Mouse (Mus musculus): ENCODE measurements around the gene Fam19a5. TPM values are rescaled to one million over a fixed set of nuclear protein-coding genes. Genes with fewer than 3 reads are reported as not detected.

Gene Fam19a5
- polyA plus RNA-seq, 1 experiment from 2014 or later: 5.9 TPM

- no peak overlapping the region for H3K27ac ChIP-seq
- no peaks in the 10 kb centered on the region for H3K36me3 ChIP-seq (ENCODE audit: insufficient read depth, low read length)
- DNase-seq (ENCODE audit: low spot score) (no peak), ATAC-seq (replicated peaks; ENCODE audit: low FRiP score, low read depth) (no peak)
- no peak overlapping the region for H3K4me2 ChIP-seq (ENCODE audit: low read length)
- no peak overlapping the region for H3K9ac ChIP-seq (ENCODE audit: low read depth, low read length)
- no peaks in the 10 kb centered on the region for H3K9me3 ChIP-seq (replicated peaks; ENCODE audit: low read length)
- H3K27me3 ChIP-seq (ENCODE audit: insufficient read depth, low read length): no peaks in the 10 kb centered on the region
- H3K4me1 ChIP-seq (replicated peaks; ENCODE audit: insufficient read depth, low read length): no peaks in the 10 kb centered on the region
- H3K4me3 ChIP-seq (replicated peaks; ENCODE audit: low read depth, low read length): no peak overlapping the region
- TF ChIP-seq CTCF (IDR thresholded peaks at IDR 0.05; ENCODE audit: low read depth): no peak
- WGBS: 83% methylated on average over 2 of the region's 2 CpGs
These were observed 105.6 kb downstream of the Fam19a5 start for GRCm38 (mm10) chr15:87649651-87650050.

GRCm38 (mm10) chr15:87654551-87654950, 110.5 kb downstream of the Fam19a5 start:
- Histone ChIP-seq H3K36me3 (ENCODE audit: insufficient read depth, low read length) (no peaks in the 10 kb centered on the region), H3K4me2 (ENCODE audit: low read length) (no peak overlapping the region), H3K9me3 (replicated peaks; ENCODE audit: low read length) (no peaks in the 10 kb centered on the region), H3K4me3 (replicated peaks; ENCODE audit: low read depth, low read length) (no peak overlapping the region), H3K27me3 (ENCODE audit: insufficient read depth, low read length) (no peaks in the 10 kb centered on the region), H3K27ac (no peak overlapping the region), H3K9ac (ENCODE audit: low read depth, low read length) (no peak overlapping the region), H3K4me1 (replicated peaks; ENCODE audit: insufficient read depth, low read length) (no peaks in the 10 kb centered on the region)
- no peak for DNase-seq (ENCODE audit: low spot score)
- peak; percentile 71; the same call in 1 of the 2 replicates for ATAC-seq (replicated peaks; ENCODE audit: low FRiP score, low read depth)
- no peak for TF ChIP-seq CTCF (IDR thresholded peaks at IDR 0.05; ENCODE audit: low read depth)
- WGBS: 40% methylated on average over 6 of the region's 6 CpGs

GRCm38 (mm10) chr15:87656496-87657155, 112.5 kb downstream of the Fam19a5 start:
- Histone ChIP-seq H3K9ac (ENCODE audit: low read depth, low read length) (no peak overlapping the region), H3K4me2 (ENCODE audit: low read length) (no peak overlapping the region), H3K9me3 (replicated peaks; ENCODE audit: low read length) (no peaks in the 10 kb centered on the region), H3K4me3 (replicated peaks; ENCODE audit: low read depth, low read length) (no peak overlapping the region), H3K27ac (peak overlapping the region; percentile 31; the same call in 1 of the 2 replicates), H3K27me3 (ENCODE audit: insufficient read depth, low read length) (no peaks in the 10 kb centered on the region), H3K4me1 (replicated peaks; ENCODE audit: insufficient read depth, low read length) (no peaks in the 10 kb centered on the region), H3K36me3 (ENCODE audit: insufficient read depth, low read length) (no peaks in the 10 kb centered on the region)
- 10% methylated on average over 20 of the region's 20 CpGs for WGBS
- ATAC-seq (replicated peaks; ENCODE audit: low FRiP score, low read depth): peak; percentile 38; the same call in 1 of the 2 replicates
- no peak for TF ChIP-seq CTCF (IDR thresholded peaks at IDR 0.05; ENCODE audit: low read depth)
- peak; percentile 34 for DNase-seq (ENCODE audit: low spot score)

- H3K9me3 ChIP-seq (replicated peaks; ENCODE audit: low read length): no peaks in the 10 kb centered on the region
- H3K27ac ChIP-seq: no peak overlapping the region
- no peak for ATAC-seq (replicated peaks; ENCODE audit: low FRiP score, low read depth)
- H3K4me2 ChIP-seq (ENCODE audit: low read length): no peak overlapping the region
- H3K4me1 ChIP-seq (replicated peaks; ENCODE audit: insufficient read depth, low read length): no peaks in the 10 kb centered on the region
- no peak for DNase-seq (ENCODE audit: low spot score)
- H3K36me3 ChIP-seq (ENCODE audit: insufficient read depth, low read length): no peaks in the 10 kb centered on the region
- no peak for TF ChIP-seq CTCF (IDR thresholded peaks at IDR 0.05; ENCODE audit: low read depth)
- H3K9ac ChIP-seq (ENCODE audit: low read depth, low read length): no peak overlapping the region
- H3K27me3 ChIP-seq (ENCODE audit: insufficient read depth, low read length): no peaks in the 10 kb centered on the region
- no peak overlapping the region for H3K4me3 ChIP-seq (replicated peaks; ENCODE audit: low read depth, low read length)
- WGBS: 86% methylated on average over 6 of the region's 6 CpGs
These were observed 115.6 kb downstream of the Fam19a5 start for GRCm38 (mm10) chr15:87659729-87660128.

- ATAC-seq (replicated peaks; ENCODE audit: low FRiP score, low read depth): no peak
- Histone ChIP-seq H3K4me2 (ENCODE audit: low read length) (no peak overlapping the region), H3K4me1 (replicated peaks; ENCODE audit: insufficient read depth, low read length) (no peaks in the 10 kb centered on the region), H3K4me3 (replicated peaks; ENCODE audit: low read depth, low read length) (no peak overlapping the region), H3K27ac (no peak overlapping the region), H3K36me3 (ENCODE audit: insufficient read depth, low read length) (no peaks in the 10 kb centered on the region), H3K27me3 (ENCODE audit: insufficient read depth, low read length) (no peaks in the 10 kb centered on the region), H3K9me3 (replicated peaks; ENCODE audit: low read length) (no peaks in the 10 kb centered on the region), H3K9ac (ENCODE audit: low read depth, low read length) (no peak overlapping the region)
- WGBS: 81% methylated on average over 7 of the region's 7 CpGs
- no peak for DNase-seq (ENCODE audit: low spot score)
- no peak for TF ChIP-seq CTCF (IDR thresholded peaks at IDR 0.05; ENCODE audit: low read depth)
These were observed 117.9 kb downstream of the Fam19a5 start for GRCm38 (mm10) chr15:87661954-87662353.

- H3K9me3 ChIP-seq (replicated peaks; ENCODE audit: low read length): no peaks in the 10 kb centered on the region
- DNase-seq (ENCODE audit: low spot score) (no peak), ATAC-seq (replicated peaks; ENCODE audit: low FRiP score, low read depth) (no peak)
- no peak overlapping the region for H3K4me2 ChIP-seq (ENCODE audit: low read length)
- 80% methylated on average over 13 of the region's 13 CpGs for WGBS
- no peak overlapping the region for H3K9ac ChIP-seq (ENCODE audit: low read depth, low read length)
- H3K27me3 ChIP-seq (ENCODE audit: insufficient read depth, low read length): no peaks in the 10 kb centered on the region
- no peak for TF ChIP-seq CTCF (IDR thresholded peaks at IDR 0.05; ENCODE audit: low read depth)
- no peak overlapping the region for H3K4me3 ChIP-seq (replicated peaks; ENCODE audit: low read depth, low read length)
- no peaks in the 10 kb centered on the region for H3K36me3 ChIP-seq (ENCODE audit: insufficient read depth, low read length)
- no peaks in the 10 kb centered on the region for H3K4me1 ChIP-seq (replicated peaks; ENCODE audit: insufficient read depth, low read length)
- H3K27ac ChIP-seq: no peak overlapping the region
These were observed 122.1 kb downstream of the Fam19a5 start for GRCm38 (mm10) chr15:87666041-87666750.

Data from kidney, postnatal 0 days (tissue).